Mouse (Mus musculus) thymus, adult 2 months (tissue): Measurements from ENCODE around the gene Crocc. TPM values are rescaled to one million over a fixed set of nuclear protein-coding genes. Genes with fewer than 3 reads are reported as not detected.

ENCODE experiments used
- DNase-seq: peaks from one replicate; pipeline ENCODE4 v3.0.0; 2021
- H3K27ac ChIP-seq: fragments of 200-500 bp; 2 replicates; pipeline ENCODE4 v1.5.1; 2012; ENCODE audit warnings: low read length, control low read depth; ENCODE audit not compliant: control insufficient read depth, insufficient read depth
- H3K27me3 ChIP-seq: fragments of 200-500 bp; 2 replicates; pipeline ENCODE4 v1.6.1; 2012; ENCODE audit warnings: mild to moderate bottlenecking, low read length, moderate library complexity, mixed read lengths; ENCODE audit not compliant: control insufficient read depth, insufficient read depth
- H3K36me3 ChIP-seq: fragments of 200-500 bp; 2 replicates; pipeline ENCODE4 v1.6.1; 2012; ENCODE audit warnings: mild to moderate bottlenecking, low read length, moderate library complexity; ENCODE audit not compliant: control insufficient read depth, insufficient read depth
- H3K4me1 ChIP-seq: fragments of 200-500 bp; replicated peaks from 2 replicates; pipeline ENCODE4 v1.6.1; 2012; ENCODE audit warnings: low read length; ENCODE audit not compliant: control insufficient read depth, insufficient read depth
- H3K4me3 ChIP-seq: fragments of 200-500 bp; 2 replicates; pipeline ENCODE4 v1.5.1; 2012; ENCODE audit warnings: mild to moderate bottlenecking, low read length, control low read depth, moderate library complexity; ENCODE audit not compliant: control insufficient read depth, insufficient read depth
- CTCF ChIP-seq: fragments of 200-500 bp; IDR thresholded peaks from 2 replicates; pipeline ENCODE4 v1.5.1; 2012; ENCODE audit warnings: mild to moderate bottlenecking, control low read depth, low read length, moderate library complexity, borderline replicate concordance; ENCODE audit not compliant: control insufficient read depth, poor library complexity, insufficient read depth; ENCODE audit errors: extremely low read depth
- POLR2A ChIP-seq: fragments of 200-500 bp; IDR thresholded peaks from 2 replicates; pipeline ENCODE4 v1.6.1; 2012; ENCODE audit warnings: mild to moderate bottlenecking, low read length, control low read depth, moderate library complexity; ENCODE audit not compliant: control insufficient read depth, poor library complexity, insufficient read depth; ENCODE audit errors: extremely low read depth
- WGBS: fragments of 180-500 bp; shearing (Covaris S2); methylation state at CpG from one replicate; pipeline ENCODE4 v1.1.7; 2018; 5-methylcytosine and 5-hydroxymethylcytosine counted together
- polyA plus RNA-seq: library from polyadenylated mRNA; depleted of rRNA; stranded (reverse); fragments of >200 nt; gene quantifications from 2 replicates; pipeline ENCODE4 v1.2.3, GENCODE M21; 2012; rRNA removed

Crocc gene
- polyA plus RNA-seq, 1 experiment = 12.9 TPM

- Histone ChIP-seq H3K27ac (no peak overlapping the region), H3K36me3 (peaks cover 57% of the 10 kb centered on the region), H3K4me3 (no peak overlapping the region), H3K27me3 (no peaks in the 10 kb centered on the region), H3K4me1 (peaks cover 5% of the 10 kb centered on the region; the same call in 1 of the 2 replicates)
- no peak for DNase-seq
- WGBS = 98% methylated on average over 6 of the region's 6 CpGs
- TF ChIP-seq POLR2A (no peak), CTCF (no peak)
Measured at GRCm38 (mm10) chr4:140974408-140974807, 85.9 kb downstream of the Crocc start.

GRCm38 (mm10) chr4:140971691-140972090 is 88.7 kb downstream of the Crocc start:
- H3K27ac ChIP-seq = no peak overlapping the region
- no peaks in the 10 kb centered on the region for H3K27me3 ChIP-seq
- H3K36me3 ChIP-seq = peaks cover 54% of the 10 kb centered on the region
- no peaks in the 10 kb centered on the region for H3K4me1 ChIP-seq
- no peak for DNase-seq
- TF ChIP-seq POLR2A (no peak), CTCF (no peak)
- 80% methylated on average over 13 of the region's 13 CpGs for WGBS
- no peak overlapping the region for H3K4me3 ChIP-seq

DNA sequence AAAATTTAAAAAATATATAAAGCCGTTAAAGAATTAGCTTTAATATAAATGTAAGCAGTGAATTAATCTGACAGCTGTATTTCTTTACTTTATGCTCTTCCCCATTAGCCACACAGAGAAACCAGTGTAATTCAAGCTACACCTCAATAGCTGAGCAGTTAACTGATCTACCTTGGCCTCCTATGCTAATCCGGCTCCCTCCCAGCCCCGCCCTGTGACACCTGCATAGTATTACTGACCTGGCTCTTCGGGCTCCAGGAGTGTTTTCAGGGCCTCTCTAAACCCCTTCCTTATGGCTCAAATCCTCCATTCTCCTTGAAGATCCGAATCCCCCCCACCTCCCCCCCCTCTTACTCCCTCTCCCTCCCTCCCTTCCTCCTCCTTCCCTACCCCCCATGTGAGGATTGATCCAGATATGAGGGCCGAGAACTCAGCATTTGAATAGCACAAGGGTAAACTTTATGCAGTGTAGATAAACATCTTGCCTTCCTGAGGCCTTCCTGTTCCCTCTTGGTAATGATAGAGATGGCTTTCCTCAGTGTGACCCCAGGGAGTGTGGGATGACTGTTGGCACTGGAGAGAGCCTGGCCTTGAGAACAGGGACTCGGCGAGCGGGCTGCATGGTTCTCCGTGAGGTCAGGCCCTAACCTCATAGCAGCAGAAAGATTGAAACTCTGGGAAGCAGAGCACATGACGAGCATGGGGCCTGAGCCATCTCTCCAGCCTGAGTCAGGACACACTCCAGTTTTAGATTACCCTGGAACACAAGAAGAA is 92.8 kb downstream of the Crocc start:
- Histone ChIP-seq H3K27ac (no peak overlapping the region), H3K36me3 (peaks cover 35% of the 10 kb centered on the region), H3K4me3 (no peak overlapping the region), H3K4me1 (peaks cover 6% of the 10 kb centered on the region), H3K27me3 (no peaks in the 10 kb centered on the region)
- no peak for DNase-seq
- TF ChIP-seq CTCF = no peak
- no peak for TF ChIP-seq POLR2A
- WGBS = 95% methylated on average over 11 of the region's 11 CpGs

Other genes starting within 250 kb of the Crocc start
- gene Padi3, start 249.9 kb downstream of the Crocc start, polyA plus RNA-seq = 2.6 and 3.7 TPM in 2 replicates
- 0.85 and 0.89 TPM in 2 replicates for gene Padi1, start 214.8 kb downstream of the Crocc start, polyA plus RNA-seq
- 19.5 and 21.9 TPM in 2 replicates for gene Padi2, start 154.2 kb downstream of the Crocc start, polyA plus RNA-seq
- 194 and 239 TPM in 2 replicates for gene Sdhb, start 99.3 kb downstream of the Crocc start, polyA plus RNA-seq
- gene Atp13a2, start 73.7 kb downstream of the Crocc start, polyA plus RNA-seq = 300 and 301 TPM in 2 replicates
- 6.1 and 7.0 TPM in 2 replicates for gene Mfap2, start 50.1 kb downstream of the Crocc start, polyA plus RNA-seq
- 105 and 111 TPM in 2 replicates for gene Necap2, start 17.8 kb upstream of the Crocc start, polyA plus RNA-seq
- gene Spata21, start 27.8 kb upstream of the Crocc start, polyA plus RNA-seq = 0.08 and 0.23 TPM in 2 replicates
- gene Szrd1, start 79.2 kb upstream of the Crocc start, polyA plus RNA-seq = 54.2 and 62.1 TPM in 2 replicates
- gene Fbxo42, start 87.4 kb upstream of the Crocc start, polyA plus RNA-seq = 29.1 and 29.3 TPM in 2 replicates
- gene Rsg1, start 153.4 kb upstream of the Crocc start, polyA plus RNA-seq = 3.5 and 3.6 TPM in 2 replicates
- gene Arhgef19, start 178.9 kb upstream of the Crocc start, polyA plus RNA-seq = 2.6 and 2.8 TPM in 2 replicates
- gene Epha2, start 240.7 kb upstream of the Crocc start, polyA plus RNA-seq = 3.6 and 3.9 TPM in 2 replicates